Mouse (Mus musculus) CD4-positive naive resting alpha-beta T cell, adult 57 days (primary cell): ENCODE data around the gene Heatr6. TPM values are rescaled to one million over a fixed set of nuclear protein-coding genes. Genes with fewer than 3 reads are reported as not detected.

ENCODE experiments used
- total RNA-seq: library from RNA; stranded (reverse); gene quantifications from one replicate; pipeline ENCODE4 v1.2.4, GENCODE M21; 2023

Heatr6 gene
- total RNA-seq: 29.7 TPM

GRCm38 (mm10) chr11:83753581-83754181, at the start of gene Heatr6:
Gene Heatr6, plus strand, starts transcription at chr11:83753696.

DNA sequence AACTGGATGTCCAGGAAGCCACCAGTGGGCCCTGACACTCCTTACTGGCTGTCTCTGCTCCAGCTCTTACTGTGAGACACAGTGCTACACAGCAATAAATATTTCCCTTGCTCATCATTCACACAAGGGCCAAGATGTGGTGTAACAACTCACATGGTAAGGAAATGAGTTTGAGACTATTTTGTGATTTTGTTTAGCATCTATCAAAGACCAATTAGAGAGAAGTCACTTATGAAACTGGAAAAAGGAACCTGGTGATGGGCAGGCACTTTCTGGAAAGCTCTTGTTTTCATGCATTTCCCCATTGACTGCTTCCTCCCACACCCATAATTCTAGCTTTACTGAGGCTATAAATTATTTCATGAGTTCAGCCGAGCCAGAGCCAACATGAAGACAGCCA, 49.8 kb upstream of the Heatr6 start, which contains the start of gene Wfdc17:
Wfdc17 (plus strand) TSS at position 287 of the 400 bp plus-strand sequence.

DNA sequence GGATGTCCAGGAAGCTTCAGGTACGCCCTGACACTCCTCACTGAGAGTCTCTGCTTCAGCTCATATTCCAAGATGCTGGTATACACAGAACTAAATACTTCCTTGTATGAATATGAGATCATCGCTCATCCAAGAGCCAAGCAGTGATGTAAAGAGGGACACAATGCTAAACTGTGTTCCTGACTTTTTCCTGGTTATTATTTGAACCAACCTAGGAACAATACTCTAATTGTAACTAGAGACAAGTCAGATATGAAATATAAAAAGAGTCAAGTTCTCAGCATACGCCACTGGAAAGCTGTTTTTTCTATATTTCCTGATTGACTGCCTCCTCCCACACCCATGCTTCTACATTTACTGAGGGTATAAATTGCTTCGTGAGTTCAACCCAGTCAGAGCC, 44.8 kb upstream of the Heatr6 start, which contains the start of gene Wfdc18:
Wfdc18 (plus strand) TSS at position 301 of the 400 bp plus-strand sequence.

DNA sequence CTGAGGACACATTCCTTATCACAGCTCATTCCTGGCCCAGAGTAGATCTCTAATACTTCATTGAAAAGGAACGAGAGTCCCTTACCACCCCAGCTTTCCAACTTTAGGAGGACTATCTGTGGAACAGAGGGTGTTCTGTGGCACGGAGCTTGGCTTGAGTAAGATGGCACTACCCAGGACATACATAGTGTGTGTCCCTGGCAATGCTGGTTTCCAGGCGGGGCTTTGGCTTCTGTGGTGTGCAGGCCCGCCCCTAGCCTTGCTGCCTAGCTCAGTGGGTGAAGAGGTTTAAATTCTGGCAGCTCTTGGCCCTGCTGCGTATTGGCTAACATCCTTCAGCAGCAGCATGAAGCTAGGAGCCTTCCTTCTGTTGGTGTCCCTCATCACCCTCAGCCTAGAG, 6.8 kb upstream of the Heatr6 start, which contains the start of gene Wfdc21:
Wfdc21 (plus strand) TSS at position 260 of the 400 bp plus-strand sequence.

Other genes starting within 250 kb of the Heatr6 start
- gene Heatr9, start 231.5 kb upstream of the Heatr6 start, total RNA-seq: 0.62 TPM
- gene Ccl5, start 223.2 kb upstream of the Heatr6 start, total RNA-seq: 55.9 TPM
- gene Ccl9, start 175.1 kb upstream of the Heatr6 start, total RNA-seq: not detected
- gene Ccl6, start 160.6 kb upstream of the Heatr6 start, total RNA-seq: 7.0 TPM
- not detected for gene Rpl9-ps1, start 108.1 kb upstream of the Heatr6 start, total RNA-seq
- gene Ccl3, start 104.3 kb upstream of the Heatr6 start, total RNA-seq: 6.0 TPM
- 9.0 TPM for gene Ccl4, start 91.1 kb upstream of the Heatr6 start, total RNA-seq
- gene Wfdc17, start 49.7 kb upstream of the Heatr6 start, total RNA-seq: not detected
- not detected for gene Wfdc18, start 44.7 kb upstream of the Heatr6 start, total RNA-seq
- gene Wfdc21, start 6.8 kb upstream of the Heatr6 start, total RNA-seq: not detected
- not detected for gene Hnf1b, start 96.4 kb downstream of the Heatr6 start, total RNA-seq
- 34.6 TPM for gene Ddx52, start 188.4 kb downstream of the Heatr6 start, total RNA-seq
- gene Synrg, start 210.7 kb downstream of the Heatr6 start, total RNA-seq: 78.5 TPM